ENCODE assay signal across 9 mouse cellular contexts in the genomic region with DNA sequence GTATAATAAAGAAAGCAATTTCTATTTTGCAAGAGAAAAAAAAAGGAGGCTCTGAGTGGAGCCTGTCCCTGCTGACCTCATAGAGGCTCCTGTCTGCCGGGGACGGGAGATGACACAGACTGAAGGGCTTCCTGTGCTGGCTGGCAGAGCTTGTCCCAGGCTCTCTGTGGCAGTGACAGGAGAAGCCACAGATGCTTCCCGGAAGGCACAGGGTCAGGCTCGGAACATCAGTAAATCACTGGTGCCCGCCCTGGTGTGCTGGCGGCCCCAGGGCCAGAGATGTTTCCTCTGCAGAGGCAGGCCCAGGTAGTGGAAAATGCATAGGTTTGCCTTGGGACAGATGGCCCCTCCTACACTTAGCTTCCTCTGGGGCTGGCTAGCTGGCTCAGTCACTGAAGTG. TPM values are rescaled to one million over a fixed set of nuclear protein-coding genes. Genes with fewer than 3 reads are reported as not detected.
A peak's percentile ranks its signal among the peaks of the same experiment; 100 is the strongest.
DNase-seq lines count a peak whose midpoint lies in the region; ATAC-seq lines count a peak whose summit lies in the region.
"Had no signal": no experiment of that assay in that cellular context is flagged by ENCODE, and none has a peak within 500 bp of the region (broad histone marks: within the 10 kb centered on the region; RNA-seq: fewer than 3 reads in every experiment).

No protein-coding gene starts in this region.

- no peak overlapping the region for H3K27ac ChIP-seq in liver, embryonic 12.5 days

- no peak overlapping the region for H3K4me3 ChIP-seq in liver, embryonic 12.5 days

- no peaks in the 10 kb centered on the region for H3K27me3 ChIP-seq in liver, embryonic 12.5 days (replicated peaks)
- H3K27me3 ChIP-seq: Patski had no signal

- H3K9ac ChIP-seq in liver, embryonic 12.5 days: no peak overlapping the region

- no peak overlapping the region for H3K4me2 ChIP-seq in liver, embryonic 12.5 days

- 17% methylated on average over 6 of the region's 6 CpGs for WGBS in liver, embryonic 12.5 days (ENCODE audit: insufficient replicate concordance)

- H3K9me3 ChIP-seq in liver, embryonic 12.5 days (replicated peaks): no peaks in the 10 kb centered on the region

- peaks cover 17% of the 10 kb centered on the region; the same call in 1 of the 2 replicates for H3K4me1 ChIP-seq in liver, embryonic 12.5 days

- no peaks in the 10 kb centered on the region for H3K36me3 ChIP-seq in liver, embryonic 12.5 days

- no peak for ATAC-seq in liver, embryonic 12.5 days
- ATAC-seq: Patski had no signal

- peak; percentile 28 for DNase-seq in liver
- DNase-seq in adrenal gland, postnatal 25 days: peak; percentile 61
- DNase-seq in kidney, adult 9 months: peak; percentile 75
- peak; percentile 66 to 86 for DNase-seq in lung, postnatal 4 days
- no peak for DNase-seq in left cerebral cortex, adult 8-10 months (ENCODE audit: low spot score in 2 of 2)
- DNase-seq in cerebellum, adult 11 months: no peak
- no peak for DNase-seq in c-Kit-positive CD71-positive TER-119-positive erythroid progenitor cells, embryonic 14.5 days (ENCODE audit: low spot score)

RNA-seq across cellular contexts. Expression of gene Fam102a, which starts 20.8 kb away (rescaled TPM):
- polyA plus RNA-seq in liver, embryonic 12.5 days (2016; fragmentation: Nextera tagmentation; extraction: Ambion mirVana): 2.4 and 2.5 TPM in 2 replicates
- total RNA-seq in adrenal gland, postnatal 25 days (2021): 32.3 and 35.5 TPM in 2 replicates
- 10 to 100 TPM; 69.0 to 78.6 (median 70.5) TPM for total RNA-seq in left cerebral cortex, adult 8-10 months (2022)

RNA-seq across cellular contexts. Expression of gene Dpm2, which starts 56.3 kb away (rescaled TPM):
- 69.5 and 73.8 TPM in 2 replicates for polyA plus RNA-seq in liver, embryonic 12.5 days (2016; fragmentation: Nextera tagmentation; extraction: Ambion mirVana)
- total RNA-seq in adrenal gland, postnatal 25 days (2021): 63.7 and 66.8 TPM in 2 replicates
- total RNA-seq in left cerebral cortex, adult 8-10 months (2022): 10 to 100 TPM; 71.2 to 78.7 (median 72.8) TPM

Comparison
In these comparisons a context has a peak if more than half of its experiments do, and no peak if none do; other contexts are left out.
1. DNase-seq: peak in liver (single experiment), adrenal gland, postnatal 25 days (single experiment), kidney, adult 9 months (single experiment) and lung, postnatal 4 days (2 of 2); none in left cerebral cortex, adult 8-10 months (0 of 2), cerebellum, adult 11 months (single experiment) and c-Kit-positive CD71-positive TER-119-positive erythroid progenitor cells, embryonic 14.5 days (single experiment).